Mouse (Mus musculus): ENCODE results near the gene Exoc5. TPM values are rescaled to one million over a fixed set of nuclear protein-coding genes. Genes with fewer than 3 reads are reported as not detected.

Gene Exoc5
- polyA plus RNA-seq, 1 experiment from 2014 or later = 58.9 TPM

GRCm38 (mm10) chr14:48990471-48991143, 75.8 kb downstream of the Exoc5 start:
- H3K4me2 ChIP-seq (replicated peaks; ENCODE audit: low read depth, low read length) = peak overlapping the region; percentile 39
- peak overlapping the region; percentile 23; the same call in 1 of the 2 replicates for H3K9ac ChIP-seq (ENCODE audit: low read depth, low read length)
- H3K27me3 ChIP-seq (ENCODE audit: control insufficient read depth, insufficient read depth, low read length) = peaks cover 6% of the 10 kb centered on the region; the same call in 1 of the 2 replicates
- WGBS = 21% methylated on average over 17 of the region's 17 CpGs
- ATAC-seq (ENCODE audit: low FRiP score, low TSS enrichment) = peak; percentile 66; the same call in 1 of the 2 replicates
- H3K9me3 ChIP-seq (ENCODE audit: control insufficient read depth, low read length) = no peaks in the 10 kb centered on the region
- no peak overlapping the region for H3K27ac ChIP-seq (ENCODE audit: low read depth, low read length)
- H3K4me1 ChIP-seq (ENCODE audit: control insufficient read depth, insufficient read depth, low read length) = no peaks in the 10 kb centered on the region
- H3K4me3 ChIP-seq (ENCODE audit: low read length) = peak overlapping the region; percentile 16; the same call in 1 of the 2 replicates
- H3K36me3 ChIP-seq (ENCODE audit: control insufficient read depth, insufficient read depth, low read length) = no peaks in the 10 kb centered on the region

- no peak overlapping the region for H3K4me3 ChIP-seq (ENCODE audit: low read length)
- no peak for ATAC-seq (ENCODE audit: low FRiP score, low TSS enrichment)
- H3K9me3 ChIP-seq (ENCODE audit: control insufficient read depth, low read length) = no peaks in the 10 kb centered on the region
- peaks cover 6% of the 10 kb centered on the region; the same call in 1 of the 2 replicates for H3K27me3 ChIP-seq (ENCODE audit: control insufficient read depth, insufficient read depth, low read length)
- WGBS = 91% methylated on average over 8 of the region's 8 CpGs
- H3K4me1 ChIP-seq (ENCODE audit: control insufficient read depth, insufficient read depth, low read length) = no peaks in the 10 kb centered on the region
- no peaks in the 10 kb centered on the region for H3K36me3 ChIP-seq (ENCODE audit: control insufficient read depth, insufficient read depth, low read length)
- H3K27ac ChIP-seq (ENCODE audit: low read depth, low read length) = no peak overlapping the region
- no peak overlapping the region for H3K4me2 ChIP-seq (replicated peaks; ENCODE audit: low read depth, low read length)
- no peak overlapping the region for H3K9ac ChIP-seq (ENCODE audit: low read depth, low read length)
Measured at GRCm38 (mm10) chr14:48989831-48990230, 76.6 kb downstream of the Exoc5 start.

DNA sequence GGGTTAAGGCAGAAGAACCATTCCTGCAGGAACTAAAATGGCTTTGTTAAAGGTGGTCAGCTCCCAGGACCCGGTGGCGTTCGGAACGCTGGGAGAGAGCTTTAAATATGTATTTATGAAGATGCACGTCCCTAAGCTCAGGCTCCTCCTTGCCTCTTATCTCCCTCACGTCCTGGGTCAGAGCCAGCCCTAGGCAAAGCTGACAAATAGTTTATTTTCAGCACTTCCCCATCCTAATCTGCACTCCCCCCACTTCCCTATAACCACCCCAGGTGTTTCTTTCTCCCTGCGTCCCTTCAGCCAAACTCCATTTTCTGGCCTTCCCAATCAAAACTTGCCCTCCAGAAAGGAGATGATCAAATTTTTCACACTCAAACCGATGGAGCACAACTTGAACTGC, 80.2 kb downstream of the Exoc5 start:
- no peaks in the 10 kb centered on the region for H3K9me3 ChIP-seq (ENCODE audit: control insufficient read depth, low read length)
- no peak overlapping the region for H3K4me3 ChIP-seq (ENCODE audit: low read length)
- H3K4me2 ChIP-seq (replicated peaks; ENCODE audit: low read depth, low read length) = no peak overlapping the region
- H3K36me3 ChIP-seq (ENCODE audit: control insufficient read depth, insufficient read depth, low read length) = no peaks in the 10 kb centered on the region
- peaks cover 6% of the 10 kb centered on the region; the same call in 1 of the 2 replicates for H3K27me3 ChIP-seq (ENCODE audit: control insufficient read depth, insufficient read depth, low read length)
- no peak overlapping the region for H3K27ac ChIP-seq (ENCODE audit: low read depth, low read length)
- H3K4me1 ChIP-seq (ENCODE audit: control insufficient read depth, insufficient read depth, low read length) = no peaks in the 10 kb centered on the region
- 75% methylated on average over 8 of the region's 8 CpGs for WGBS
- no peak overlapping the region for H3K9ac ChIP-seq (ENCODE audit: low read depth, low read length)
- no peak for ATAC-seq (ENCODE audit: low FRiP score, low TSS enrichment)

DNA sequence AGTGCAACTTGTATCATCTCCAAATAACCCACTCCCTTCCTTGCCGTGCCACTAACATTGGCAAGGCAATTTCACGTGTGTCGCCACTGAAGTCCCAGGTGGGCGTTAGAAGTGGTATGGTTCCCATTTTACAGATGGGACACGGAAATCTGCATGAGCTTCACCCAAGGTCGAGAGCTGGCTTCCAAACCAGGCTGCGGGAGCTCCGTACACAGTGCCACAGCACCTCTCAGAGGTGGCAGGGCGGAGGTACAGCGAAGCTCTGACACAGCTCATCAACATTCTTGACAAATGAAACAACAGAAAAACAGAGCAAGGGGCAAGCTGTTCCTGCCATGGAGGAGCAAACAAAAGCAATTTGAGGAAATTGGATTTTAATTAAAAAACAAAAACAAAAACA, 80.8 kb downstream of the Exoc5 start:
- H3K4me1 ChIP-seq (ENCODE audit: control insufficient read depth, insufficient read depth, low read length) = no peaks in the 10 kb centered on the region
- H3K9me3 ChIP-seq (ENCODE audit: control insufficient read depth, low read length) = no peaks in the 10 kb centered on the region
- 49% methylated on average over 10 of the region's 10 CpGs for WGBS
- no peak for ATAC-seq (ENCODE audit: low FRiP score, low TSS enrichment)
- H3K4me2 ChIP-seq (replicated peaks; ENCODE audit: low read depth, low read length) = no peak overlapping the region
- H3K4me3 ChIP-seq (ENCODE audit: low read length) = no peak overlapping the region
- peaks cover 6% of the 10 kb centered on the region; the same call in 1 of the 2 replicates for H3K27me3 ChIP-seq (ENCODE audit: control insufficient read depth, insufficient read depth, low read length)
- H3K27ac ChIP-seq (ENCODE audit: low read depth, low read length) = no peak overlapping the region
- no peak overlapping the region for H3K9ac ChIP-seq (ENCODE audit: low read depth, low read length)
- H3K36me3 ChIP-seq (ENCODE audit: control insufficient read depth, insufficient read depth, low read length) = no peaks in the 10 kb centered on the region

GRCm38 (mm10) chr14:48978971-48979388, 87.5 kb downstream of the Exoc5 start:
- ATAC-seq (ENCODE audit: low FRiP score, low TSS enrichment) = no peak
- Histone ChIP-seq H3K9me3 (ENCODE audit: control insufficient read depth, low read length) (no peaks in the 10 kb centered on the region), H3K4me1 (ENCODE audit: control insufficient read depth, insufficient read depth, low read length) (no peaks in the 10 kb centered on the region), H3K36me3 (ENCODE audit: control insufficient read depth, insufficient read depth, low read length) (no peaks in the 10 kb centered on the region), H3K27ac (ENCODE audit: low read depth, low read length) (no peak overlapping the region), H3K4me2 (replicated peaks; ENCODE audit: low read depth, low read length) (no peak overlapping the region), H3K4me3 (ENCODE audit: low read length) (no peak overlapping the region), H3K9ac (ENCODE audit: low read depth, low read length) (no peak overlapping the region), H3K27me3 (ENCODE audit: control insufficient read depth, insufficient read depth, low read length) (no peaks in the 10 kb centered on the region)
- WGBS = 51% methylated on average over 3 of the region's 3 CpGs

DNA sequence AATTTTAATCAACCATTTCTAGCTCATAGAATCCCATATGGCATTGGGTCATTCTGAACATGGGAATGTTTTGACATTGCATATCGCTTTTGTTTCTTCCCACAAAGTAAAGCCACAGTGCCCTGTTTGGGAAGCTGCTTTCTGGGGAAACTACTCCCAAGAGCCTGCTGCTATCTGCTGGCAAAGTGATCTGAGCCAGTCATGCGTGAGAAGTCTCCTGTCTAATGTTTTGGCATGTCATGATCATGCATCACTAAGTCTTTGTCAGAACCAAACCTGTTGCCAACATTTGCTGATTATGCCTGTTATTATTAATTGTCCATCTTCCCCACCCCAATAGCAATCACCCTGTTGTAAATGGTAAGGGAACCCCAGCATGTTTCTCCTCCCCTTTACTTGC, 94.9 kb downstream of the Exoc5 start:
- no peaks in the 10 kb centered on the region for H3K27me3 ChIP-seq (ENCODE audit: control insufficient read depth, insufficient read depth, low read length)
- H3K36me3 ChIP-seq (ENCODE audit: control insufficient read depth, insufficient read depth, low read length) = no peaks in the 10 kb centered on the region
- ATAC-seq (ENCODE audit: low FRiP score, low TSS enrichment) = no peak
- no peak overlapping the region for H3K9ac ChIP-seq (ENCODE audit: low read depth, low read length)
- no peaks in the 10 kb centered on the region for H3K9me3 ChIP-seq (ENCODE audit: control insufficient read depth, low read length)
- WGBS = 82% methylated on average over 2 of the region's 2 CpGs
- H3K4me2 ChIP-seq (replicated peaks; ENCODE audit: low read depth, low read length) = no peak overlapping the region
- no peak overlapping the region for H3K27ac ChIP-seq (ENCODE audit: low read depth, low read length)
- H3K4me3 ChIP-seq (ENCODE audit: low read length) = no peak overlapping the region
- H3K4me1 ChIP-seq (ENCODE audit: control insufficient read depth, insufficient read depth, low read length) = no peaks in the 10 kb centered on the region

GRCm38 (mm10) chr14:48968670-48969069, 97.8 kb downstream of the Exoc5 start:
- WGBS = 72% methylated on average over 9 of the region's 9 CpGs
- Histone ChIP-seq H3K36me3 (ENCODE audit: control insufficient read depth, insufficient read depth, low read length) (no peaks in the 10 kb centered on the region), H3K4me3 (ENCODE audit: low read length) (no peak overlapping the region), H3K9me3 (ENCODE audit: control insufficient read depth, low read length) (no peaks in the 10 kb centered on the region), H3K9ac (ENCODE audit: low read depth, low read length) (no peak overlapping the region), H3K27me3 (ENCODE audit: control insufficient read depth, insufficient read depth, low read length) (no peaks in the 10 kb centered on the region), H3K4me1 (ENCODE audit: control insufficient read depth, insufficient read depth, low read length) (no peaks in the 10 kb centered on the region), H3K4me2 (replicated peaks; ENCODE audit: low read depth, low read length) (no peak overlapping the region), H3K27ac (ENCODE audit: low read depth, low read length) (no peak overlapping the region)
- ATAC-seq (ENCODE audit: low FRiP score, low TSS enrichment) = no peak

Other genes with a start within 250 kb of the Exoc5 start
- gene Ap5m1, start 556 bp downstream of the Exoc5 start, polyA plus RNA-seq (2014; fragmentation: Nextera tagmentation; extraction: Ambion mirVana) = 24.3 and 30.4 TPM in 2 replicates
- 13.2 and 16.1 TPM in 2 replicates for gene Naa30, start 105.6 kb upstream of the Exoc5 start, polyA plus RNA-seq (2014; fragmentation: Nextera tagmentation; extraction: Ambion mirVana)
- gene ccdc198, start 178.8 kb upstream of the Exoc5 start, polyA plus RNA-seq (2014; fragmentation: Nextera tagmentation; extraction: Ambion mirVana) = 81.9 and 89.6 TPM in 2 replicates